Mouse (Mus musculus): ENCODE measurements at regions not wholly inside any gene's neighbourhood (a gene's known extent, or its start where the extent isn't known, plus 50 kb on each side); places are given as distances from the start of the nearest gene placed in this dataset.

- no peaks in the 10 kb centered on the region for H3K9me3 ChIP-seq (replicated peaks; ENCODE audit: control insufficient read depth, low read length)
- no peak for ATAC-seq (replicated peaks; ENCODE audit: insufficient number of reproducible peaks, low FRiP score, low TSS enrichment)
- 49% methylated on average over 8 of the region's 8 CpGs for WGBS (ENCODE audit: insufficient replicate concordance)
- no peaks in the 10 kb centered on the region for H3K27me3 ChIP-seq (ENCODE audit: control insufficient read depth, insufficient read depth, low read length)
- H3K4me1 ChIP-seq (ENCODE audit: control insufficient read depth, insufficient read depth, low read length) = peaks cover 22% of the 10 kb centered on the region
- H3K4me2 ChIP-seq = no peak overlapping the region
- H3K27ac ChIP-seq (ENCODE audit: low read depth, low read length) = no peak overlapping the region
- H3K36me3 ChIP-seq (ENCODE audit: control insufficient read depth, insufficient read depth, low read length) = no peaks in the 10 kb centered on the region
- H3K9ac ChIP-seq (ENCODE audit: low read depth, low read length) = no peak overlapping the region
- H3K4me3 ChIP-seq (ENCODE audit: low read depth, low read length) = no peak overlapping the region
These were observed 99.3 kb upstream of the Afdn start for GRCm38 (mm10) chr17:13661023-13661422.

DNA sequence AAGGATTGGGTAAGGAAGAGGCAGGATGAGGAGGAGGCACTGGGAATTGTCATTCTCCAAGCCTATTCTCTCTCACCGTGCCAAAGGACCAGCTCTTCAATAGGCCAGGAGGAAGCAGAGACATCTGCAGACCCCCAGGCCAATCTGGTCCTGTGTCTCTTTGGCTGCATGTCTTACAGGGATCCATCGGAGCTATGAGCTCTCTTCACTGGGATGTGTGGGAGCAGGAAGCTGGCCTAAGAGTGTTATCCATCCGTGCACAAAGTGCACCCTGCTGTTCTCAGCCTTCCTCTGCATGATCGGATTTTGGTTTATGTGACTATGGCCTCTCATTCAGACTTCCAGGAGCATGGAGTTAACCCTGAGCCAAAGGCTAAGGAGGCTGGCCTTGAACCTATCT lies 98.2 kb upstream of the Afdn start:
- H3K9me3 ChIP-seq (replicated peaks; ENCODE audit: control insufficient read depth, low read length) = no peaks in the 10 kb centered on the region
- no peak overlapping the region for H3K9ac ChIP-seq (ENCODE audit: low read depth, low read length)
- no peak for ATAC-seq (replicated peaks; ENCODE audit: insufficient number of reproducible peaks, low FRiP score, low TSS enrichment)
- no peak overlapping the region for H3K27ac ChIP-seq (ENCODE audit: low read depth, low read length)
- H3K4me3 ChIP-seq (ENCODE audit: low read depth, low read length) = no peak overlapping the region
- 69% methylated on average over 4 of the region's 4 CpGs for WGBS (ENCODE audit: insufficient replicate concordance)
- H3K27me3 ChIP-seq (ENCODE audit: control insufficient read depth, insufficient read depth, low read length) = no peaks in the 10 kb centered on the region
- H3K36me3 ChIP-seq (ENCODE audit: control insufficient read depth, insufficient read depth, low read length) = no peaks in the 10 kb centered on the region
- peaks cover 24% of the 10 kb centered on the region for H3K4me1 ChIP-seq (ENCODE audit: control insufficient read depth, insufficient read depth, low read length)
- no peak overlapping the region for H3K4me2 ChIP-seq
